Mouse (Mus musculus): ENCODE results near the gene Wfikkn2. TPM values are rescaled to one million over a fixed set of nuclear protein-coding genes. Genes with fewer than 3 reads are reported as not detected.

Gene Wfikkn2
- total and polyA plus RNA-seq, 3 experiments, result 0.04 to 0.11 (median 0.08) TPM

DNA sequence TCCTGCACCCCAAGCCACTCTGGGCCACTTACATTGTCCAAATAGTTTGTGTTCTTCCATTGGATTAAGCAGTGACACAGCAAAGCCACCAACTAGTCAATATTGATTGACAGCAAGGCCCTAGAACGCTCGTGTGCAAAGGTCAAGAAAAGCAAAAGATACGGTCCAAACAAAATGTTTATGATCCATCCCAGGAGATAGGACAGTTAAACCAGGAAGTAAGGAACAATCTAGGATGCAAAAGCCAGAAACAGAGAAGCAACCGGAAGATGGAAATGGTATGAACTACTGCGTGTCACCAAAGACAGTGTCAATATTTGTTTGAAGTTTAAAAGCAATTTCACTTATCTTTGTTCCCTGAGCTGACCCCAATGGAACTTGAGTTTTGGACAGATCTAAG lies 43.7 kb downstream of the Wfikkn2 start:
- Histone ChIP-seq H3K4me2 (ENCODE audit: insufficient read depth, low read depth, poor library complexity, severe bottlenecking) (no peak overlapping the region), H3K9ac (ENCODE audit: insufficient read depth, low read depth) (no peak overlapping the region), H3K9me3 (replicated peaks; ENCODE audit: low read length) (no peaks in the 10 kb centered on the region), H3K27me3 (replicated peaks) (peaks cover 4% of the 10 kb centered on the region), H3K79me2 (replicated peaks; ENCODE audit: control insufficient read depth, extremely low read depth, insufficient read depth, poor library complexity, severe bottlenecking) (no peaks in the 10 kb centered on the region), H3K4me3 (replicated peaks in 1 of 3; ENCODE audit: low read depth in 2 of 3, low read length in 2 of 3, poor library complexity in 1 of 3) (no peak overlapping the region), H3K36me3 (replicated peaks in 1 of 2; ENCODE audit: control insufficient read depth in 1 of 2, insufficient read depth in 1 of 2, low read length in 1 of 2) (no peaks in the 10 kb centered on the region), H3K27ac (ENCODE audit: insufficient read depth, low read depth) (no peak overlapping the region), H3K4me1 (ENCODE audit: control insufficient read depth in 1 of 2, insufficient read depth in 2 of 2) (peaks cover 0 to 10% of the 10 kb centered on the region in 2 experiments; a peak in 2 of 4 replicates)
- dilution Hi-C loops (cut with MboI; ENCODE audit: extremely low pct_ligation_motif_present, extremely low pct_unique_long_range_greater_than_20kb, low sequenced_read_pairs), result no loop called here
- TF ChIP-seq MAX (IDR thresholded peaks at IDR 0.05; ENCODE audit: low read length), result no peak
- no peak for TF ChIP-seq SMC3 (IDR thresholded peaks at IDR 0.05; ENCODE audit: low read depth, low read length)
- no peak for TF ChIP-seq SIN3A (IDR thresholded peaks at IDR 0.05; ENCODE audit: low read length)
- TF ChIP-seq E2F4 (IDR thresholded peaks at IDR 0.05; ENCODE audit: insufficient replicate concordance, low read depth, low read length), result no peak
- no peak for TF ChIP-seq HCFC1 (IDR thresholded peaks at IDR 0.05; ENCODE audit: low read depth, low read length)
- no peak for TF ChIP-seq MAZ (IDR thresholded peaks at IDR 0.05; ENCODE audit: low read depth, low read length)
- no peak for TF ChIP-seq PAX5 (IDR thresholded peaks at IDR 0.05; ENCODE audit: low read length)
- no peak for TF ChIP-seq NRF1 (IDR thresholded peaks at IDR 0.05; ENCODE audit: low read depth, low read length)
- TF ChIP-seq GABPA (IDR thresholded peaks at IDR 0.05; ENCODE audit: insufficient replicate concordance, low read depth, low read length), result no peak
- TF ChIP-seq POLR2AphosphoS2 (IDR thresholded peaks at IDR 0.05; ENCODE audit: low read depth, low read length), result no peak
- TF ChIP-seq USF2 (conservative IDR thresholded peaks at IDR 0.05; ENCODE audit: low read depth, low read length), result no peak
- TF ChIP-seq RAD21 (IDR thresholded peaks at IDR 0.05; ENCODE audit: low read depth, low read length), result no peak
- TF ChIP-seq RCOR1 (conservative IDR thresholded peaks at IDR 0.05; ENCODE audit: low read depth, low read length), result no peak
- TF ChIP-seq POLR2A (IDR thresholded peaks at IDR 0.05; ENCODE audit: low read depth, low read length), result no peak
- TF ChIP-seq BHLHE40 (IDR thresholded peaks at IDR 0.05; ENCODE audit: low read depth, low read length), result no peak
- no peak for TF ChIP-seq JUN (IDR thresholded peaks at IDR 0.05; ENCODE audit: insufficient read depth, low read depth, low read length)
- TF ChIP-seq IRF4 (IDR thresholded peaks at IDR 0.05; ENCODE audit: low read depth, low read length), result no peak
- TF ChIP-seq CHD2 (IDR thresholded peaks at IDR 0.05; ENCODE audit: low read length), result no peak
- no peak for DNase-seq (ENCODE audit: extremely low read depth)
- in situ Hi-C loops (cut with MboI; ENCODE audit: low pct_ligation_motif_present, low pct_unique_long_range_greater_than_20kb, low sequenced_read_pairs), result no loop called here

DNA sequence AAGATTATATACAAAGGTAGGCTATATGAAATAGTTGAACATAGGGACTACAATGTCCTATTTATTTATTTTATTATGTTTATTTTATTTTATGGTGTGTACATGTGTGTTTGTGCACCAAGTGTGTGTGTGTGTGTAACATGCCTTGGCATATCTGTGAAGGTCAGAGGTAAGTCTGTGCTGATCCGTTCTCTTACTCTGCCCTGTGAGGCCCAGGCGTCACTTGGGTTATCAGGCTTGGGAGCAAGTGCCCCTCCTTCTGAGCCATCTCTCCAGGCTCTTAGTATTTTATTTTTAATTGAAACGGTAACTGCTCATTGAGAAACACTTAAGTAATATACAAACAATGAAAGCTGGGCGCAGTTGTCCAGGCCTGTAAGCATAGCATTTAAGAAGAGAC lies 45.4 kb downstream of the Wfikkn2 start:
- no peaks in the 10 kb centered on the region for H3K9me3 ChIP-seq (replicated peaks; ENCODE audit: low read length)
- H3K27ac ChIP-seq (ENCODE audit: insufficient read depth, low read depth), result no peak overlapping the region
- peaks cover 0 to 2% of the 10 kb centered on the region in 2 experiments; a peak in 1 of 4 replicates for H3K4me1 ChIP-seq (ENCODE audit: control insufficient read depth in 1 of 2, insufficient read depth in 2 of 2)
- H3K9ac ChIP-seq (ENCODE audit: insufficient read depth, low read depth), result no peak overlapping the region
- dilution Hi-C loops (cut with MboI; ENCODE audit: extremely low pct_ligation_motif_present, extremely low pct_unique_long_range_greater_than_20kb, low sequenced_read_pairs) (no loop called here), in situ Hi-C loops (cut with MboI; ENCODE audit: low pct_ligation_motif_present, low pct_unique_long_range_greater_than_20kb, low sequenced_read_pairs) (no loop called here)
- H3K36me3 ChIP-seq (replicated peaks in 1 of 2; ENCODE audit: control insufficient read depth in 1 of 2, insufficient read depth in 1 of 2, low read length in 1 of 2), result no peaks in the 10 kb centered on the region
- H3K4me2 ChIP-seq (ENCODE audit: insufficient read depth, low read depth, poor library complexity, severe bottlenecking), result no peak overlapping the region
- H3K79me2 ChIP-seq (replicated peaks; ENCODE audit: control insufficient read depth, extremely low read depth, insufficient read depth, poor library complexity, severe bottlenecking), result no peaks in the 10 kb centered on the region
- H3K4me3 ChIP-seq (replicated peaks in 1 of 3; ENCODE audit: low read depth in 2 of 3, low read length in 2 of 3, poor library complexity in 1 of 3), result no peak overlapping the region
- H3K27me3 ChIP-seq (replicated peaks), result peaks cover 4% of the 10 kb centered on the region
- TF ChIP-seq TBP (conservative IDR thresholded peaks at IDR 0.05; ENCODE audit: low read depth, low read length) (no peak), MEF2A (IDR thresholded peaks at IDR 0.05; ENCODE audit: borderline replicate concordance, low read depth, low read length) (no peak), ZMIZ1 (IDR thresholded peaks at IDR 0.05; ENCODE audit: low read depth, low read length) (no peak), JUN (IDR thresholded peaks at IDR 0.05; ENCODE audit: insufficient read depth, low read depth, low read length) (no peak), SMC3 (IDR thresholded peaks at IDR 0.05; ENCODE audit: low read depth, low read length) (no peak), ZNF384 (IDR thresholded peaks at IDR 0.05; ENCODE audit: low read depth, low read length) (no peak), ETS1 (conservative IDR thresholded peaks at IDR 0.05; ENCODE audit: low read depth, low read length) (no peak), POLR2AphosphoS2 (IDR thresholded peaks at IDR 0.05; ENCODE audit: low read depth, low read length) (no peak), EP300 (IDR thresholded peaks at IDR 0.05; ENCODE audit: low read length) (no peak), TCF12 (IDR thresholded peaks at IDR 0.05; ENCODE audit: low read depth, low read length) (no peak), MYC (IDR thresholded peaks at IDR 0.05; ENCODE audit: low read depth, low read length) (no peak), CTCF (conservative IDR thresholded peaks at IDR 0.05 in 1 of 2, IDR thresholded peaks at IDR 0.05 in 1 of 2; ENCODE audit: low read depth in 2 of 2, low read length in 2 of 2) (no peak), CHD1 (IDR thresholded peaks at IDR 0.05; ENCODE audit: low read depth, low read length) (no peak), IRF4 (IDR thresholded peaks at IDR 0.05; ENCODE audit: low read depth, low read length) (no peak), ELF1 (IDR thresholded peaks at IDR 0.05; ENCODE audit: low read depth, low read length) (no peak), HCFC1 (IDR thresholded peaks at IDR 0.05; ENCODE audit: low read depth, low read length) (no peak), RAD21 (IDR thresholded peaks at IDR 0.05; ENCODE audit: low read depth, low read length) (no peak), UBTF (IDR thresholded peaks at IDR 0.05; ENCODE audit: low read depth, low read length) (no peak), RCOR1 (conservative IDR thresholded peaks at IDR 0.05; ENCODE audit: low read depth, low read length) (no peak)
- DNase-seq (ENCODE audit: extremely low read depth), result no peak

Measured in CH12.LX (cell line).